Mouse (Mus musculus): ENCODE measurements around the gene Plcl2. TPM values are rescaled to one million over a fixed set of nuclear protein-coding genes. Genes with fewer than 3 reads are reported as not detected.
"Not testable (repeated sequence)": the region's sequence is repeated elsewhere in the genome, so short reads cannot be mapped to it uniquely, and the experiment has no call there.

Plcl2 gene
- polyA plus RNA-seq, 1 experiment: 11.0 TPM

- 90% methylated on average over 1 of the region's 1 CpGs for WGBS
- DNase-seq (ENCODE audit: low read depth, low spot score): no peak
Observed at GRCm38 (mm10) chr17:50600696-50601095, 91.5 kb downstream of the Plcl2 start.

- DNase-seq (ENCODE audit: low read depth, low spot score): peak; percentile 40
- WGBS: 36% methylated on average over 2 of the region's 2 CpGs
Observed at GRCm38 (mm10) chr17:50606890-50607289, 97.7 kb downstream of the Plcl2 start.

GRCm38 (mm10) chr17:50609908-50610307 lies 100.7 kb downstream of the Plcl2 start:
- no peak for DNase-seq (ENCODE audit: low read depth, low spot score)
- 90% methylated on average over 4 of the region's 4 CpGs for WGBS

GRCm38 (mm10) chr17:50620794-50621537 lies 111.8 kb downstream of the Plcl2 start:
- no peak for DNase-seq (ENCODE audit: low read depth, low spot score)
- 94% methylated on average over 7 of the region's 7 CpGs for WGBS

GRCm38 (mm10) chr17:50621996-50622395 lies 112.8 kb downstream of the Plcl2 start:
- WGBS: 81% methylated on average over 3 of the region's 3 CpGs
- DNase-seq (ENCODE audit: low read depth, low spot score): no peak

- DNase-seq (ENCODE audit: low read depth, low spot score): no peak
- WGBS: 98% methylated on average over 4 of the region's 4 CpGs
Observed at GRCm38 (mm10) chr17:50625584-50625983, 116.4 kb downstream of the Plcl2 start.

- DNase-seq (ENCODE audit: low read depth, low spot score): no peak
Observed at GRCm38 (mm10) chr17:50627658-50628057, 118.5 kb downstream of the Plcl2 start.

GRCm38 (mm10) chr17:50628716-50629115 lies 119.5 kb downstream of the Plcl2 start:
- no peak for DNase-seq (ENCODE audit: low read depth, low spot score)

More at GRCm38 (mm10) chr17:50627658-50628057, 118.5 kb downstream of the Plcl2 start:
- 82% methylated on average over 3 of the region's 3 CpGs for whole genome bisulfite sequencing

GRCm38 (mm10) chr17:50630992-50631391 lies 121.8 kb downstream of the Plcl2 start:
- DNase-seq (ENCODE audit: low read depth, low spot score): not testable (repeated sequence)

GRCm38 (mm10) chr17:50634008-50634871 lies 125.0 kb downstream of the Plcl2 start:
- WGBS: 49% methylated on average over 7 of the region's 7 CpGs
- DNase-seq (ENCODE audit: low read depth, low spot score): no peak

- 49% methylated on average over 8 of the region's 8 CpGs for WGBS
- DNase-seq (ENCODE audit: low read depth, low spot score): no peak
Observed at GRCm38 (mm10) chr17:50635961-50636585, 126.9 kb downstream of the Plcl2 start.

- 75% methylated on average over 3 of the region's 3 CpGs for WGBS
- no peak for DNase-seq (ENCODE audit: low read depth, low spot score)
Observed at GRCm38 (mm10) chr17:50638791-50639190, 129.6 kb downstream of the Plcl2 start.

GRCm38 (mm10) chr17:50641076-50641610 lies 131.9 kb downstream of the Plcl2 start:
- 99% methylated on average over 2 of the region's 2 CpGs for WGBS
- no peak for DNase-seq (ENCODE audit: low read depth, low spot score)

- DNase-seq (ENCODE audit: low read depth, low spot score): no peak
- 93% methylated on average over 1 of the region's 1 CpGs for WGBS
Observed at GRCm38 (mm10) chr17:50641879-50642278, 132.7 kb downstream of the Plcl2 start.

- DNase-seq (ENCODE audit: low read depth, low spot score): no peak
- 29% methylated on average over 6 of the region's 6 CpGs for WGBS
Observed at GRCm38 (mm10) chr17:50643356-50643755, 134.2 kb downstream of the Plcl2 start.

- WGBS: 72% methylated on average over 6 of the region's 6 CpGs
- no peak for DNase-seq (ENCODE audit: low read depth, low spot score)
Observed at GRCm38 (mm10) chr17:50643989-50644388, 134.8 kb downstream of the Plcl2 start.

GRCm38 (mm10) chr17:50648141-50648540 lies 138.9 kb downstream of the Plcl2 start:
- WGBS: 54% methylated on average over 4 of the region's 4 CpGs
- not testable (repeated sequence) for DNase-seq (ENCODE audit: low read depth, low spot score)

- no peak for DNase-seq (ENCODE audit: low read depth, low spot score)
- 92% methylated on average over 6 of the region's 6 CpGs for WGBS
Observed at GRCm38 (mm10) chr17:50648757-50649419, 139.7 kb downstream of the Plcl2 start.

- DNase-seq (ENCODE audit: low read depth, low spot score): no peak
- WGBS: 97% methylated on average over 14 of the region's 14 CpGs
Observed at GRCm38 (mm10) chr17:50650535-50651223, 141.5 kb downstream of the Plcl2 start.
